Mouse (Mus musculus): Measurements from ENCODE around the gene Slc16a12. TPM values are rescaled to one million over a fixed set of nuclear protein-coding genes. Genes with fewer than 3 reads are reported as not detected.

Gene Slc16a12
- polyA plus RNA-seq, 1 experiment from 2014 or later: 11.6 TPM

GRCm38 (mm10) chr19:34623781-34624180, 123.3 kb downstream of the Slc16a12 start:
- no peak for DNase-seq (ENCODE audit: low spot score)
- Histone ChIP-seq H3K27me3 (replicated peaks; ENCODE audit: control insufficient read depth, insufficient read depth, low read length) (no peaks in the 10 kb centered on the region), H3K9me3 (ENCODE audit: control insufficient read depth, low read length) (no peaks in the 10 kb centered on the region), H3K4me3 (ENCODE audit: low read depth, low read length) (no peak overlapping the region), H3K4me1 (replicated peaks; ENCODE audit: control insufficient read depth, insufficient read depth, low read length) (no peaks in the 10 kb centered on the region), H3K9ac (ENCODE audit: low read depth, low read length) (no peak overlapping the region), H3K27ac (ENCODE audit: low read depth, low read length) (no peak overlapping the region), H3K4me2 (no peak overlapping the region), H3K36me3 (ENCODE audit: control insufficient read depth, insufficient read depth, low read length) (no peaks in the 10 kb centered on the region)
- WGBS: 89% methylated on average over 6 of the region's 6 CpGs
- no peak for ATAC-seq (replicated peaks; ENCODE audit: low FRiP score)

GRCm38 (mm10) chr19:34620871-34621270, 126.2 kb downstream of the Slc16a12 start:
- 81% methylated on average over 5 of the region's 5 CpGs for WGBS
- Histone ChIP-seq H3K27ac (ENCODE audit: low read depth, low read length) (no peak overlapping the region), H3K4me1 (replicated peaks; ENCODE audit: control insufficient read depth, insufficient read depth, low read length) (no peaks in the 10 kb centered on the region), H3K27me3 (replicated peaks; ENCODE audit: control insufficient read depth, insufficient read depth, low read length) (no peaks in the 10 kb centered on the region), H3K36me3 (ENCODE audit: control insufficient read depth, insufficient read depth, low read length) (no peaks in the 10 kb centered on the region), H3K9ac (ENCODE audit: low read depth, low read length) (no peak overlapping the region), H3K4me2 (no peak overlapping the region), H3K9me3 (ENCODE audit: control insufficient read depth, low read length) (no peaks in the 10 kb centered on the region), H3K4me3 (ENCODE audit: low read depth, low read length) (no peak overlapping the region)
- ATAC-seq (replicated peaks; ENCODE audit: low FRiP score) (no peak), DNase-seq (ENCODE audit: low spot score) (no peak)

Small RNAs within 50 kb of the gene (microRNA-seq; reads per million reads assigned to microRNA genes)
- gene Gm27476 (ENCODE audit: borderline number of aligned reads): not detected

Other genes starting within 250 kb of the Slc16a12 start
- gene Lipa, start 219.8 kb downstream of the Slc16a12 start, polyA plus RNA-seq (2014; fragmentation: Nextera tagmentation; extraction: Ambion mirVana): 48.2 and 53.6 TPM in 2 replicates
- gene Ifit2, start 196.6 kb downstream of the Slc16a12 start, polyA plus RNA-seq (2014; fragmentation: Nextera tagmentation; extraction: Ambion mirVana): 5.2 and 5.8 TPM in 2 replicates
- 0.39 and 0.62 TPM in 2 replicates for gene Ifit3, start 163.8 kb downstream of the Slc16a12 start, polyA plus RNA-seq (2014; fragmentation: Nextera tagmentation; extraction: Ambion mirVana)
- gene Ifit1bl1, start 145.3 kb downstream of the Slc16a12 start, polyA plus RNA-seq (2014; fragmentation: Nextera tagmentation; extraction: Ambion mirVana): 0.07 and 0.13 TPM in 2 replicates
- gene Ifit3b, start 139.3 kb downstream of the Slc16a12 start, polyA plus RNA-seq (2014; fragmentation: Nextera tagmentation; extraction: Ambion mirVana): not detected in 2 replicates
- not detected in 2 replicates for gene Ifit1bl2, start 106.5 kb downstream of the Slc16a12 start, polyA plus RNA-seq (2014; fragmentation: Nextera tagmentation; extraction: Ambion mirVana)
- gene Ifit1, start 106.4 kb downstream of the Slc16a12 start, polyA plus RNA-seq (2014; fragmentation: Nextera tagmentation; extraction: Ambion mirVana): 0.13 and 0.14 TPM in 2 replicates
- gene Pank1, start 132.2 kb upstream of the Slc16a12 start, polyA plus RNA-seq (2014; fragmentation: Nextera tagmentation; extraction: Ambion mirVana): 7.8 and 8.7 TPM in 2 replicates
- 54.8 and 55.0 TPM in 2 replicates for gene Kif20b, start 175.1 kb upstream of the Slc16a12 start, polyA plus RNA-seq (2014; fragmentation: Nextera tagmentation; extraction: Ambion mirVana)